Mouse (Mus musculus): Measurements from ENCODE around the gene Hnrnpa3. TPM values are rescaled to one million over a fixed set of nuclear protein-coding genes. Genes with fewer than 3 reads are reported as not detected.
"Not testable (repeated sequence)": the region's sequence is repeated elsewhere in the genome, so short reads cannot be mapped to it uniquely, and the experiment has no call there.

The Hnrnpa3 gene
- total RNA-seq (2021), result 426 and 454 TPM in 2 replicates
- long read RNA-seq, full-length matches to known transcripts, result 127 of 166 reads
- long read RNA-seq, partial matches to known transcripts, result 20 of 166 reads
- long read RNA-seq, other reads (novel, unspliced or antisense), result 19 of 166 reads

GRCm38 (mm10) chr2:75658727-75659628 lies at the start of gene Hnrnpa3:
Hnrnpa3 (plus strand) TSS chr2:75659261.
- DNase-seq, result peak; percentile 97

GRCm38 (mm10) chr2:75609971-75610370 lies 49.1 kb upstream of the Hnrnpa3 start:
- DNase-seq, result no peak

GRCm38 (mm10) chr2:75610602-75611001 lies 48.5 kb upstream of the Hnrnpa3 start:
- DNase-seq, result not testable (repeated sequence)

- DNase-seq, result no peak
These were observed 47.8 kb upstream of the Hnrnpa3 start for GRCm38 (mm10) chr2:75611041-75611805.

GRCm38 (mm10) chr2:75612006-75612405 lies 47.1 kb upstream of the Hnrnpa3 start:
- DNase-seq, result no peak

GRCm38 (mm10) chr2:75612981-75613567 lies 46.0 kb upstream of the Hnrnpa3 start:
- peak; percentile 45 for DNase-seq

- no peak for DNase-seq
These were observed 44.5 kb upstream of the Hnrnpa3 start for GRCm38 (mm10) chr2:75614577-75614976.

GRCm38 (mm10) chr2:75616911-75617310 lies 42.1 kb upstream of the Hnrnpa3 start:
- no peak for DNase-seq

- DNase-seq, result no peak
These were observed 40.3 kb upstream of the Hnrnpa3 start for GRCm38 (mm10) chr2:75618712-75619111.

GRCm38 (mm10) chr2:75621873-75622654 lies 37.0 kb upstream of the Hnrnpa3 start:
- no peak for DNase-seq

GRCm38 (mm10) chr2:75625086-75625485 lies 34.0 kb upstream of the Hnrnpa3 start:
- DNase-seq, result no peak

- no peak for DNase-seq
These were observed 32.2 kb upstream of the Hnrnpa3 start for GRCm38 (mm10) chr2:75626597-75627440.

GRCm38 (mm10) chr2:75628487-75628886 lies 30.6 kb upstream of the Hnrnpa3 start:
- no peak for DNase-seq

GRCm38 (mm10) chr2:75631421-75631820 lies 27.6 kb upstream of the Hnrnpa3 start:
- DNase-seq, result peak; percentile 37

GRCm38 (mm10) chr2:75632043-75632442 lies 27.0 kb upstream of the Hnrnpa3 start:
- no peak for DNase-seq

- no peak for DNase-seq
These were observed 26.3 kb upstream of the Hnrnpa3 start for GRCm38 (mm10) chr2:75632721-75633181.

- no peak for DNase-seq
These were observed 25.7 kb upstream of the Hnrnpa3 start for GRCm38 (mm10) chr2:75633381-75633780.

- no peak for DNase-seq
These were observed 25.3 kb upstream of the Hnrnpa3 start for GRCm38 (mm10) chr2:75633784-75634183.

GRCm38 (mm10) chr2:75634431-75634830 lies 24.6 kb upstream of the Hnrnpa3 start:
- DNase-seq, result not testable (repeated sequence)

GRCm38 (mm10) chr2:75636261-75637054 lies 22.6 kb upstream of the Hnrnpa3 start:
- DNase-seq, result peak; percentile 28
